Mouse (Mus musculus): ENCODE data around the gene Vamp2.

DNA sequence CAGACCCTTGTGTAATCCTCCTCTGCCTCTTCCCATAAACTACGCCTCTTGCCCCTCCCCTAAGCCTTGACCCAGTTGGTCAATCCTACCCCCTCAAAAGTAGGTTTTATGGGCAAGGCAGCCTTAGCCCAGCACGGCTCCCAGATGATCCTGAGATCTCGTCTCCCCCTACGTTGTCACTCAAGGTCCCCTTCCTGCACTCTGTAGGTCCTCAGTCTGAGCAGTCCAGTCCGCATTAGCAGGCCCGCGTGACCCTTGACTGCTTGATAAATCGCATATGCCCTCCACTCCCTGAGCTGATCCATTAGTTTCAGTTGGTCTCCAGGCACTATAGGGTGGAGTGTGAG, 46.3 kb downstream of the Vamp2 start:
- TF ChIP-seq CTCF (IDR thresholded peaks at IDR 0.05; ENCODE audit: borderline replicate concordance, extremely low read depth, insufficient read depth, insufficient read length) (no peak), POLR2A (IDR thresholded peaks at IDR 0.05; ENCODE audit: borderline replicate concordance, extremely low read depth, insufficient read depth, insufficient read length, poor library complexity, severe bottlenecking) (no peak)
